Mouse (Mus musculus): ENCODE measurements around the gene Shisal2a.
"Not testable (repeated sequence)": the region's sequence is repeated elsewhere in the genome, so short reads cannot be mapped to it uniquely, and the experiment has no call there.

Shisal2a gene

GRCm38 (mm10) chr4:108360136-108361055, 22.8 kb downstream of the Shisal2a start:
- Histone ChIP-seq H3K27me3 (ENCODE audit: control insufficient read depth, insufficient read depth, low read length, poor library complexity, severe bottlenecking) (no peaks in the 10 kb centered on the region), H3K36me3 (ENCODE audit: control insufficient read depth, insufficient read depth, low read length, poor library complexity, severe bottlenecking) (no peaks in the 10 kb centered on the region)
- no peak for DNase-seq (ENCODE audit: low read depth, low spot score)

DNA sequence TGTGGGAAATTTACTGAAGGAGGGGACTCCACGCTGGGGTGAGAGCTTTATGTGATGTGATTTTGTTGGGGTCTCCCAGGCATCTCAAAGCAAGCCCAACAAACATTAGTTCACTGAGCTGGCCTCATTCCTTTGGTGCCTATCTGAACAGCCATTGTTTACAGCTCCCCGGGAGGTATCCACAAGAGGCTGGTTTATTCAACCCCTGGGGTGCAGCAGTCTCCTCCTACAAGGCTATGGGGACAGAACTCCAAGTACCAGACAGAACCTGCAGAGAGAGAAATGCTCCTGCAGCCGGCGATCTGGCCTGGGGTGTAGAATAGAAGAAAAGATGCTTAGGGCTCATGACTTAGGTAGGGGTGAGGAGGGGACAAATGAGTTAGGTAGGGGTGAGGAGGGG, 24.7 kb downstream of the Shisal2a start:
- no peaks in the 10 kb centered on the region for H3K27me3 ChIP-seq (ENCODE audit: control insufficient read depth, insufficient read depth, low read length, poor library complexity, severe bottlenecking)
- no peak for DNase-seq (ENCODE audit: low read depth, low spot score)
- no peaks in the 10 kb centered on the region for H3K36me3 ChIP-seq (ENCODE audit: control insufficient read depth, insufficient read depth, low read length, poor library complexity, severe bottlenecking)

GRCm38 (mm10) chr4:108357458-108357857, 25.7 kb downstream of the Shisal2a start:
- Histone ChIP-seq H3K27me3 (ENCODE audit: control insufficient read depth, insufficient read depth, low read length, poor library complexity, severe bottlenecking) (no peaks in the 10 kb centered on the region), H3K36me3 (ENCODE audit: control insufficient read depth, insufficient read depth, low read length, poor library complexity, severe bottlenecking) (no peaks in the 10 kb centered on the region)
- no peak for DNase-seq (ENCODE audit: low read depth, low spot score)

- DNase-seq (ENCODE audit: low read depth, low spot score); H3K27me3 ChIP-seq (ENCODE audit: control insufficient read depth, insufficient read depth, low read length, poor library complexity, severe bottlenecking): not testable (repeated sequence)
Measured at GRCm38 (mm10) chr4:108353591-108353990, 29.6 kb downstream of the Shisal2a start.

DNA sequence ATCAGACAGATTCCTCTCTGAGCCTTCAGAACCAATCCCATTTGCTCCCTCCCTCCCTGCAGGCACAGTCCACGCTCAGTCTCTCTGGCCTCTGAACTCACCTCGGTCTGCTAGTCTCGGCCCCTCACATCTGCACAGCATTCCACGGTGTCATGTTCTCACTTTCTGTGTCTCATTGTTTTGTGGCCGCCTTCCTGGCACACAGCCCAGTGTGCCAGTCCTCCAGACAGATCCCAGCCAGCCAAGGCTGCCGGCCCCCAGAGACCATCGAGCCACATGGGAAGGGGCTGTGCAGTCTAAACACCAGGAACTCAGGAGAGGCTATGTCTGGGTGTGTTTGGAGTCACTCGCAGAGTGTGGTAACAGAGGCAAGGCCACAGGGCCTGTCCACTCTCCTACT, 32.3 kb downstream of the Shisal2a start:
- H3K36me3 ChIP-seq (ENCODE audit: control insufficient read depth, insufficient read depth, low read length, poor library complexity, severe bottlenecking) = no peaks in the 10 kb centered on the region
- DNase-seq (ENCODE audit: low read depth, low spot score) = no peak
- H3K27me3 ChIP-seq (ENCODE audit: control insufficient read depth, insufficient read depth, low read length, poor library complexity, severe bottlenecking) = no peaks in the 10 kb centered on the region

More at GRCm38 (mm10) chr4:108353591-108353990, 29.6 kb downstream of the Shisal2a start:
- not testable (repeated sequence) for H3K36me3 ChIP-seq (ENCODE audit: control insufficient read depth, insufficient read depth, low read length, poor library complexity, severe bottlenecking)

DNA sequence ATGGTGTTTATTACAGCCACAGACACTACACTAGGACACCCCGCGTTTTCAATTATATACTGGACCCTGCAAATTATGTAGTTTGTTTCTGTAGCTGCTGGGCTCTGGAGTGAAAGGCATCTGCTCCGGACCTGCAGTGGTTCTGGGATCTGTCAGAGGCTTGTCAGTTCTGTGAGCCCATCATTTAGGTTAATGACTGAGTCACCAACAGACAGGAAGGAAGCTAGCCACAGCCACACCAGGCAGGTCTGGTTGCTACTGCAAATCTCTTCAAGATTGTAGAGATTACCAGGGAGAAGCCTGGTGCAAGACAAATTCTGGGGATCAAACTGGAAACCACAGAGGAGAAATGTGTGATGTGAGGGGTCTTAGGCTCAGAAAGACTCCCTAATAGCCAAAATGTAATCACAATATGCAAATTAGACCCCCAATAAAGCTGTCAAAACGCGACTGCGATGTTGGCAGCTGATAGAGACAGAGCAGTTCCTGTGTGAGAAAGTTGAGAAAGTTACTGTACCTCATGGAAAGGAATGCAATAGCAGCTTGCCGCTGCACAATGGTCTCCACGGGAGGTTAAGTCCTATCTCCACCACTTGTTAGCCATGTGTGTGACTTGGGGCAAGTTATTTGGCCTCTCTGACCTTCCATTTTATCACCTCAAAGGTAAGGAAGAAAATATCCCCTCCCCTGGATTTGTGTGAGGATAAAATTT, 33.2 kb downstream of the Shisal2a start:
- no peaks in the 10 kb centered on the region for H3K36me3 ChIP-seq (ENCODE audit: control insufficient read depth, insufficient read depth, low read length, poor library complexity, severe bottlenecking)
- no peaks in the 10 kb centered on the region for H3K27me3 ChIP-seq (ENCODE audit: control insufficient read depth, insufficient read depth, low read length, poor library complexity, severe bottlenecking)
- DNase-seq (ENCODE audit: low read depth, low spot score) = no peak

DNA sequence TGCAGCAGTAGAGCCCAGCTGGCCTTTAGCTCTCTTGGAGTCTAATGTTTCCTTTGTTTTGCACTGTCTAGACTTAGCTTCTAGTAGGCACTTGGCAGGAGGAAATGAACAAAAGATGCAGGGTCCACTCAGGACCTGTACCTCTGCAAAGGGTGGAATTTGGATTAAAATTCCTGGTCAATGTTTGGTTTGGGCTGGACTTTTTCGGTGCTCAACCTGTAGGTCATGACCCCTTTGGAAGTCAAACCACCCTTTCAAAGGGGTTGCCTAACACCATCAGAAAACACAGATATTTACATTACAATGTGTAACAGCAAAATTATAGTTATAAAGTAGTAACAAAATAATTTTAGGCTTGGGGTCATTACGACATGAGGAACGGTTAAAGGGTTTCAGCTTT, 34.1 kb downstream of the Shisal2a start:
- no peaks in the 10 kb centered on the region for H3K27me3 ChIP-seq (ENCODE audit: control insufficient read depth, insufficient read depth, low read length, poor library complexity, severe bottlenecking)
- no peak for DNase-seq (ENCODE audit: low read depth, low spot score)
- no peaks in the 10 kb centered on the region for H3K36me3 ChIP-seq (ENCODE audit: control insufficient read depth, insufficient read depth, low read length, poor library complexity, severe bottlenecking)

- no peaks in the 10 kb centered on the region for H3K27me3 ChIP-seq (ENCODE audit: control insufficient read depth, insufficient read depth, low read length, poor library complexity, severe bottlenecking)
- DNase-seq (ENCODE audit: low read depth, low spot score) = no peak
- H3K36me3 ChIP-seq (ENCODE audit: control insufficient read depth, insufficient read depth, low read length, poor library complexity, severe bottlenecking) = no peaks in the 10 kb centered on the region
Measured at GRCm38 (mm10) chr4:108348256-108348875, 34.8 kb downstream of the Shisal2a start.

DNA sequence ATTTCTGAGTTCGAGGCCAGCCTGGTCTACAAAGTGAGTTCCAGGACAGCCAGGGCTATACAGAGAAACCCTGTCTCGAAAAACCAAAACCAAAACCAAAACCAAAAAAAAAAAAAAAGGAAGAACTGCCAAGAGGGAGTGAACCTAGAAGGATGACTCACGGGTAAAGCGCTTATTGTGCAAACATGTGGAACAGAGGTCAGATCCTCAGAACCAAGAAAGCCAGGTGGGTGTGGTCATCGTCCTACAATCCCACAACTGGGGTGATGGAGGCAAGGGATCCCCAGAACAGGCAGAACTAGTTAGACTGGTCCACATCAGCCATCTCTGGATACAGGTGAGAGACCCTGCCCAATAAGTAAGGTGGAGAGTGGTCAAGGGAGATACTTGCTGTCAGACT, 36.0 kb downstream of the Shisal2a start:
- H3K36me3 ChIP-seq (ENCODE audit: control insufficient read depth, insufficient read depth, low read length, poor library complexity, severe bottlenecking) = no peaks in the 10 kb centered on the region
- H3K27me3 ChIP-seq (ENCODE audit: control insufficient read depth, insufficient read depth, low read length, poor library complexity, severe bottlenecking) = no peaks in the 10 kb centered on the region
- DNase-seq (ENCODE audit: low read depth, low spot score) = peak; percentile 43

DNA sequence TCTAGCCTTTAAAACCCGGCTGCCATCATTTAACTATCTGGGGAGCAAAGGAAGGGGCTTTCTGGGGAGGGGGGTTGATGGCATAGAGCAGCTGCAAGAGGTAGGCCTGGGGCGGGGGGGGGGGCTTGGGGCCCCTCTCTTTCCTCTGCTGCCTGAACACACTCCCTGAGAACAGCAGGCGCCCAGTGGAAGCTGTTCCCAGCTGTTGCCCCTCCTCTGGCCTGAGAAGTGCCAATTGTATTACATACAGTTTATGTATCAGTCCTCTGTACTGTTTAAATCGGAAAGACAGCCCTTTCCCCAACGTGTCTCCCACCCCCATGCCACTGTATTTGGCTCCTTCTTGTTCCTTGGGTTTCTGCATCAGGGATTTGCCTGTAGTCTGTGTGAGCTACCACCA, 37.3 kb downstream of the Shisal2a start:
- H3K36me3 ChIP-seq (ENCODE audit: control insufficient read depth, insufficient read depth, low read length, poor library complexity, severe bottlenecking) = no peaks in the 10 kb centered on the region
- no peak for DNase-seq (ENCODE audit: low read depth, low spot score)
- no peaks in the 10 kb centered on the region for H3K27me3 ChIP-seq (ENCODE audit: control insufficient read depth, insufficient read depth, low read length, poor library complexity, severe bottlenecking)

DNA sequence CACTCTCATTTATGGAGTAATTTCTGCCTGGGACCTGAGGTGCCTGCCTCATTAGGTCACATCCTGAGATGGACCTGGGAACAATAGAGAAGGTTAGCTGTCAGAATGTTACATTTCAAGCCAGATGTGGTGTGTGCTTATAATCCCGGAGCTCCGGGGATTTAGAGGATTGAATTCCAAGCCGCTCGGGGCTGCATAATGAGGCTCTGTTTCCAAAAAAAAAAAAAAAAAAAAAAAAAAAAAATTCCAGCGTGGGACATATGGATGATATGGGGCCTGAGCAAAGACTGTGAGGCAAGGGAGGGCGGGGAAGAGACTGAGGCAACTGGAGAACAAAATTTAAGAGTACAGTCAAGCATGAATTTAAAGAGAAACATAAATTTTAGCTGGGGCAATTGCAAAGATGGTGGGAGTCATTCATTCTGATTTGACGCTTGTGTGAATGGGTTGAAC, 38.5 kb downstream of the Shisal2a start:
- Histone ChIP-seq H3K36me3 (ENCODE audit: control insufficient read depth, insufficient read depth, low read length, poor library complexity, severe bottlenecking) (no peaks in the 10 kb centered on the region; the same call in 1 of the 2 replicates), H3K27me3 (ENCODE audit: control insufficient read depth, insufficient read depth, low read length, poor library complexity, severe bottlenecking) (no peaks in the 10 kb centered on the region)
- no peak for DNase-seq (ENCODE audit: low read depth, low spot score)

DNA sequence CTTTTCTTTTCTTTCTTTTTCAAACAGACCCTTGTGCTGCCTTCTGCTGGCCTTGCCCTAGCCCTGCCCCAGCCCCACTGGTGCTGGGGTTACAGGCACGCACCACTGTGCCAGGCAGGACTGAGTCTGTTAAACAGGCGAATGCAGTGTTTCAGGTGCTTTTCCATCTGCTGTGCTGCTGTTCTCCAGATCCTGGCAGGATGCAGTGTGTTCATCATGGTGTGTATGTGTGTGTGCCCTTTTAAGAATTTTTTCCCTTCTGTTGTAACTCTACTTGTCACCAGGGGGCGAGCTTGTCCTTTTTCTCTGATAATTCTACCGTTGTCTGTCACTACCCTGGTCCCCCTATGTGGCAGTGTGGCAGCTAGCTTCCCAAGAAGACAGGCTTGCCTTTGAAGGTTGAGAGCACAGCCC, 43.9 kb downstream of the Shisal2a start:
- DNase-seq (ENCODE audit: low read depth, low spot score) = peak; percentile 84
- Histone ChIP-seq H3K27me3 (ENCODE audit: control insufficient read depth, insufficient read depth, low read length, poor library complexity, severe bottlenecking) (no peaks in the 10 kb centered on the region), H3K36me3 (ENCODE audit: control insufficient read depth, insufficient read depth, low read length, poor library complexity, severe bottlenecking) (peaks cover 5% of the 10 kb centered on the region)

- Histone ChIP-seq H3K27me3 (ENCODE audit: control insufficient read depth, insufficient read depth, low read length, poor library complexity, severe bottlenecking) (no peaks in the 10 kb centered on the region), H3K36me3 (ENCODE audit: control insufficient read depth, insufficient read depth, low read length, poor library complexity, severe bottlenecking) (peaks cover 6% of the 10 kb centered on the region)
- no peak for DNase-seq (ENCODE audit: low read depth, low spot score)
Measured at GRCm38 (mm10) chr4:108338811-108339210, 44.3 kb downstream of the Shisal2a start.

GRCm38 (mm10) chr4:108338321-108338733, 44.8 kb downstream of the Shisal2a start:
- H3K36me3 ChIP-seq (ENCODE audit: control insufficient read depth, insufficient read depth, low read length, poor library complexity, severe bottlenecking) = peaks cover 6% of the 10 kb centered on the region
- no peak for DNase-seq (ENCODE audit: low read depth, low spot score)
- H3K27me3 ChIP-seq (ENCODE audit: control insufficient read depth, insufficient read depth, low read length, poor library complexity, severe bottlenecking) = no peaks in the 10 kb centered on the region

GRCm38 (mm10) chr4:108337817-108338216, 45.3 kb downstream of the Shisal2a start:
- no peak for DNase-seq (ENCODE audit: low read depth, low spot score)
- Histone ChIP-seq H3K36me3 (ENCODE audit: control insufficient read depth, insufficient read depth, low read length, poor library complexity, severe bottlenecking) (peaks cover 6% of the 10 kb centered on the region), H3K27me3 (ENCODE audit: control insufficient read depth, insufficient read depth, low read length, poor library complexity, severe bottlenecking) (no peaks in the 10 kb centered on the region)

All from splenic B cell, adult 2 months (primary cell).